Mouse (Mus musculus) left cerebral cortex, adult 6 months (tissue): Measurements from ENCODE around the gene Fgfr4. TPM values are rescaled to one million over a fixed set of nuclear protein-coding genes. Genes with fewer than 3 reads are reported as not detected.

Experiments
- long read RNA-seq, 2 experiments: library from polyadenylated mRNA; unstranded; transcript quantifications; one replicate each; pipeline ENCODE4 v2.0.0; 2019 to 2020
- polyA plus RNA-seq: library from polyadenylated mRNA; unstranded; fragments of <200 nt; fragmentation: Nextera tagmentation; gene quantifications from 2 replicates; pipeline ENCODE4 v1.2.3, GENCODE M21; 2021

Fgfr4 gene
- 0.04 and 0.18 TPM in 2 replicates for polyA plus RNA-seq
- long read RNA-seq, experiment 1, partial matches to known transcripts: 0 of 2 reads
- long read RNA-seq, experiment 1, other reads (novel, unspliced or antisense): 0 of 2 reads
- long read RNA-seq, experiment 2, partial matches to known transcripts: 0 of 1 reads
- long read RNA-seq, experiment 2, other reads (novel, unspliced or antisense): 0 of 1 reads

GRCm38 (mm10) chr13:55152621-55153415, at the start of gene Fgfr4:
Fgfr4 (plus strand) TSS chr13:55152640.

GRCm38 (mm10) chr13:55105045-55105952, 47.1 kb upstream of the Fgfr4 start, which contains the start of gene Zfp346:
Zfp346 (plus strand) TSS chr13:55105311.

GRCm38 (mm10) chr13:55133448-55133847, 19.0 kb upstream of the Fgfr4 start, which contains the start of gene Gm17617:
Gm17617 (minus strand) TSS chr13:55133548.

GRCm38 (mm10) chr13:55209649-55210192, 57.3 kb downstream of the Fgfr4 start, which contains the start of gene Nsd1:
Nsd1 (plus strand) TSS chr13:55209782.

Other genes with a start within 250 kb of the Fgfr4 start
- 13.2 and 72.6 TPM in 2 replicates for gene Unc5a, start 203.2 kb upstream of the Fgfr4 start, polyA plus RNA-seq
- 0.49 and 0.89 TPM in 2 replicates for gene Hk3, start 131.3 kb upstream of the Fgfr4 start, polyA plus RNA-seq
- gene Uimc1, start 52.3 kb upstream of the Fgfr4 start, polyA plus RNA-seq: 8.5 and 9.3 TPM in 2 replicates
- 7.2 and 11.0 TPM in 2 replicates for gene Zfp346, start 47.3 kb upstream of the Fgfr4 start, polyA plus RNA-seq
- gene Gm17617, start 19.1 kb upstream of the Fgfr4 start, polyA plus RNA-seq: not detected in 2 replicates
- gene Nsd1, start 57.1 kb downstream of the Fgfr4 start, polyA plus RNA-seq: 18.4 and 28.5 TPM in 2 replicates
- 214 and 221 TPM in 2 replicates for gene Prelid1, start 167.9 kb downstream of the Fgfr4 start, polyA plus RNA-seq
- 60.3 and 118 TPM in 2 replicates for gene Rab24, start 169.3 kb downstream of the Fgfr4 start, polyA plus RNA-seq
- gene Mxd3, start 177.2 kb downstream of the Fgfr4 start, polyA plus RNA-seq: 0.46 and 1.2 TPM in 2 replicates
- 26.7 and 30.5 TPM in 2 replicates for gene Lman2, start 210.1 kb downstream of the Fgfr4 start, polyA plus RNA-seq
- gene Rgs14, start 217.1 kb downstream of the Fgfr4 start, polyA plus RNA-seq: 36.2 and 49.3 TPM in 2 replicates
- gene Slc34a1, start 245.5 kb downstream of the Fgfr4 start, polyA plus RNA-seq: 0.03 TPM in 1 of 2 replicates, not detected in the other